Mouse (Mus musculus) liver, adult 2 months (tissue): ENCODE results near the gene Olfr618. TPM values are rescaled to one million over a fixed set of nuclear protein-coding genes. Genes with fewer than 3 reads are reported as not detected.

ENCODE experiments used
- DNase-seq: peaks from one replicate; pipeline ENCODE4 v3.0.0-alpha.2; 2011; ENCODE audit warnings: low read depth, low spot score; ENCODE audit errors: extremely low read depth
- H3K27ac ChIP-seq: fragments of 200-500 bp; replicated peaks from 2 replicates; pipeline ENCODE4 v1.5.1; 2012; ENCODE audit warnings: low read depth, mild to moderate bottlenecking, control low read depth, inconsistent platforms, low read length; ENCODE audit not compliant: insufficient read depth
- H3K27me3 ChIP-seq: fragments of 200-500 bp; 2 replicates; pipeline ENCODE4 v1.6.1; 2012; ENCODE audit warnings: mild to moderate bottlenecking, moderate library complexity, low read length, inconsistent platforms; ENCODE audit not compliant: control insufficient read depth, insufficient read depth
- H3K36me3 ChIP-seq: fragments of 200-500 bp; 2 replicates; pipeline ENCODE4 v1.6.1; 2012; ENCODE audit warnings: low read length, inconsistent platforms; ENCODE audit not compliant: control insufficient read depth, insufficient read depth
- H3K4me1 ChIP-seq: fragments of 200-500 bp; 2 replicates; pipeline ENCODE4 v1.6.1; 2011; ENCODE audit warnings: low read length; ENCODE audit not compliant: control insufficient read depth, insufficient read depth
- H3K4me3 ChIP-seq: fragments of 200-500 bp; 2 replicates; pipeline ENCODE4 v1.5.1; 2011; ENCODE audit warnings: low read depth, mild to moderate bottlenecking, control low read depth, low read length, moderate library complexity; ENCODE audit not compliant: insufficient read depth
- H3K79me2 ChIP-seq: fragments of 200-500 bp; 2 replicates; pipeline ENCODE4 v1.6.1; 2012; ENCODE audit warnings: inconsistent platforms, mild to moderate bottlenecking, low read length, moderate library complexity; ENCODE audit not compliant: control insufficient read depth, insufficient read depth
- H3K9ac ChIP-seq: fragments of 200-500 bp; 2 replicates; pipeline ENCODE4 v1.6.1; 2012; ENCODE audit warnings: low read depth, mild to moderate bottlenecking, control low read depth, inconsistent platforms, low read length
- CTCF ChIP-seq: fragments of 200-500 bp; IDR thresholded peaks from 2 replicates; pipeline ENCODE4 v1.5.1; 2011; ENCODE audit warnings: low read depth, low read length, control low read depth
- POLR2A ChIP-seq: fragments of 200-500 bp; IDR thresholded peaks from 2 replicates; pipeline ENCODE4 v1.6.1; 2011; ENCODE audit warnings: low read length, control low read depth; ENCODE audit not compliant: insufficient read depth; ENCODE audit errors: extremely low read depth
- WGBS: fragments of 180-500 bp; shearing (Covaris S2); methylation state at CpG from one replicate; pipeline ENCODE4 v1.1.7; 2018; 5-methylcytosine and 5-hydroxymethylcytosine counted together
- polyA plus RNA-seq: library from polyadenylated mRNA; depleted of rRNA; stranded (reverse); fragments of >200 nt; gene quantifications from 2 replicates; pipeline ENCODE4 v1.2.3, GENCODE M21; 2012; rRNA removed
- total RNA-seq: library from RNA; depleted of rRNA; stranded (reverse); fragments of >200 nt; gene quantifications from 2 replicates; pipeline ENCODE4 v1.2.3, GENCODE M21; 2014; rRNA removed

Gene Olfr618
- total and polyA plus RNA-seq, 2 experiments = not detected

DNA sequence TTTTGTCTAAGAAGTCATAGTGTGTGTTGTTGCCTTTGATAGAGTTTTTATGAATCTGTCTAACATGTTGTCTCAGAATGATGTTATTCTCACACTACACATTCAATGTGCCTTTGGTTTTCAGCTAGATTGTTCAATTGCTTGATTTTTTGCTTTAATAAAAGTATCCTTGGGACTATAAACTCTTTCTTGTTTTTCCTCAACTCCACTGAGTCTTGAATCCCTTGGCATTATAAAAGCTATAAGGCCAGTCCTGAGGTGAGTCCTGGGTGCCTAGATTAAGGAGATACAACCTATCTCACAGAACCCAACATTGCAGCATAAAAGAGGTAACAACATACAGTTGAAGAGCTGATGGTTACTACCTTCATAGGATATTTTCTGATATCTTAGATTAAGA, 10.4 kb downstream of the Olfr618 start, which contains the start of gene Olfr619:
Olfr619 (plus strand) TSS at position 301 of the 400 bp plus-strand sequence.
- no peaks in the 10 kb centered on the region for H3K79me2 ChIP-seq
- no peaks in the 10 kb centered on the region for H3K4me1 ChIP-seq
- no peak within 1 kb of the TSS for H3K4me3 ChIP-seq
- H3K27me3 ChIP-seq = no peaks in the 10 kb centered on the region
- TF ChIP-seq POLR2A (no peak), CTCF (no peak)
- no peak within 1 kb of the TSS for H3K9ac ChIP-seq
- DNase-seq = no peak
- H3K36me3 ChIP-seq = no peaks in the 10 kb centered on the region
- H3K27ac ChIP-seq = no peak within 1 kb of the TSS

DNA sequence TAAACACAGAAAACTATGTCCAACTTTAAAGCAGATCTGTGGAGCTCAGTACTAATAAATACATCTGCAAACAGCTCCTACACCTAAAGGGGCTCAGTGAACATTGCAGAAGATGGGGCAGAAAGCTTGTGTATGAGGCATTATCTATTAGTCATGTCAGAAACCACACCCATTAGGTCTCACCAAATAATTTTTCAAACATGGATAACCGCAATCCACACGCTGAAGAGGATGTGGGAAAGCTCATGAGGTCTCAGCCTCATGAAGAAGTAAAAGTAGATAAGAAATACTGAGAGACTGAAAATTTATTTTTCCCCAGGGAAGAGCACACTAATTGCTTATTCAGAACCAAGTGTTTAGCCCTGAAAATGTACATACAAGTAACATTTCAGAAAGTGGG, 17.5 kb downstream of the Olfr618 start:
- Histone ChIP-seq H3K4me1 (no peaks in the 10 kb centered on the region), H3K4me3 (no peak overlapping the region), H3K79me2 (no peaks in the 10 kb centered on the region), H3K36me3 (no peaks in the 10 kb centered on the region), H3K27ac (no peak overlapping the region), H3K27me3 (no peaks in the 10 kb centered on the region), H3K9ac (no peak overlapping the region)
- DNase-seq = no peak
- WGBS = 79% methylated on average over 2 of the region's 2 CpGs
- TF ChIP-seq POLR2A (no peak), CTCF (no peak)

DNA sequence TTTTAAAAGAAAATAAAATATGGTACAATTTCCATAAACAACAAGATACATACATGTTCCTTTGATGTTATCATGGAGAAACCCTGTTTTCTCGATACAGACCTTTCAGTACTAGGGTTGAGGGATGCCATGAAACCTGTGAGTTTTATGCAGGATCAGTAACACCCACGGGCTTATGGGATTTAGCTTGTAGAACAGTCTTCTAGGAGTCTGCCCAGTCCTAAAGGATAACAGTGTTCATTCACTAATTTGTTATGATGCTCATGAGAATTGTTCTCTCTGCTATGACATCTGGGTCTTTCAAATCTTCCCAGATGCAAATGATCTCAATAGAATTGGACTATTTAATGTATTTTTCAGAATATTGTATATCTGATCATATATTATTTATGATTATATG, 22.5 kb downstream of the Olfr618 start, which contains the start of gene Olfr620:
Olfr620 (minus strand) TSS at position 101 of the 400 bp plus-strand sequence.
- H3K4me1 ChIP-seq = no peaks in the 10 kb centered on the region
- H3K4me3 ChIP-seq = no peak within 1 kb of the TSS
- no peaks in the 10 kb centered on the region for H3K36me3 ChIP-seq
- DNase-seq = no peak
- TF ChIP-seq CTCF (no peak), POLR2A (no peak)
- no peaks in the 10 kb centered on the region for H3K79me2 ChIP-seq
- no peak within 1 kb of the TSS for H3K27ac ChIP-seq
- H3K27me3 ChIP-seq = no peaks in the 10 kb centered on the region
- H3K9ac ChIP-seq = no peak within 1 kb of the TSS
- 59% methylated on average over 2 of the region's 2 CpGs for WGBS

DNA sequence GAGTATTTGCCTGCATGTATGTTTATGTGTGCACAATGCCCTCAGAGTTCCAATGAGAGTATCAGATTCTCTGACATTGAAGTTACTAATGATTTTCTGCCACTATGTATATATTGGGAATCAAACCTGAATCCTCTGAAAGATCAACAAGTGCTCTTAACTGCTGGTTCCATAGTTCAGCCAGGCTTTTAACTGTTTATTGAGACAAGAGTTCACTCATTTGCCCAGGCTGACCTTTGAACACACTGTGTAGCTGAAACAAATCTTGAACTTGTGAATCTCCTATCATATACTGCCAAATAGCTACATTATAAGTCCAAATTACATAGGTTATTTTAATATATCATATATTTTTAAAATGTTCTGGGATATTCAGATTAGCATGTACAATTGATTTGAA, 46.9 kb downstream of the Olfr618 start:
- no peak for TF ChIP-seq POLR2A
- no peak for TF ChIP-seq CTCF
- Histone ChIP-seq H3K27ac (no peak overlapping the region), H3K4me3 (no peak overlapping the region), H3K4me1 (no peaks in the 10 kb centered on the region), H3K9ac (no peak overlapping the region), H3K27me3 (no peaks in the 10 kb centered on the region), H3K36me3 (no peaks in the 10 kb centered on the region), H3K79me2 (no peaks in the 10 kb centered on the region)
- DNase-seq = peak; percentile 41

DNA sequence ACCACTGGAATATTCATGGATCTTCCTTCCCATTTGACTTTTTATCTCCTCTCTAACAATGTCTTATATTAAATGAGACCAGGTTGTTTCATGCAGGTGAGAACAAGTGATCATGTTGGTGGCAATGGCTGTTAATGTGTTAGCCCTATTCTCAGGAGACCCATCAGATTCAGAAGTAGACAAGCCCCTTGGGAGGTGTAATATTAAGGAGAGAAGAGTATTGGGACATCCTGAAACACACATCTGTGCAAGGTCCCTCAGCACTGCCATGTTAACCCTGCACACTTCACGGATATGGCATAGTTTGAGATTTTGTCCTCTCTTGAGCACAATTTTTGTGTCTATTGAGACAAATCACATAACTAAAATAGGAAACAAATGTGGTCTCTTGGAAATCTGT, 52.7 kb downstream of the Olfr618 start, which contains the start of gene Olfr622:
Olfr622 (minus strand) TSS at position 101 of the 400 bp plus-strand sequence.
- 68% methylated on average over 1 of the region's 1 CpGs for WGBS

DNA sequence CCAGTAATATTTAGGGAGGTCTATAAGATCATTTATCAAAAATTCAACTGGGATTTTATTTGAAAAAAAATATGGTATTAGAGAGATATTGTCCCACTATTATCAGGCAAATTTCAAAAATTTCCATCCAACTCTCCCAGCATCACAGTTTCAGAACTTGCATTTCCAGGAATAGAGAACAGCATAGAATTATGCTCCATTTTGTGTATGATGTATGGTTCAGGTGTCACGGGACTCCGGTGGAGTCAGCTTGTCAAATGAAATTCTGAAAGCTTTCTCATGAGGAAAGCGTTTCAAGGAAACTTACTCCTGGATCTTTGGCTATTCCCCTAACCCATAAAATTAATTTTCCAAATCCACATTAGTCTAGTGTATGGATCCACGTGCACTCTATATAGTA, 54.2 kb downstream of the Olfr618 start:
- no peak for DNase-seq
- H3K79me2 ChIP-seq = no peaks in the 10 kb centered on the region
- TF ChIP-seq POLR2A (no peak), CTCF (no peak)
- no peak overlapping the region for H3K9ac ChIP-seq
- H3K27ac ChIP-seq = no peak overlapping the region
- WGBS = 72% methylated on average over 4 of the region's 4 CpGs
- H3K27me3 ChIP-seq = no peaks in the 10 kb centered on the region
- no peaks in the 10 kb centered on the region for H3K36me3 ChIP-seq
- no peaks in the 10 kb centered on the region for H3K4me1 ChIP-seq
- no peak overlapping the region for H3K4me3 ChIP-seq

More for the DNA sequence above, 52.7 kb downstream of the Olfr618 start, which contains the start of gene Olfr622:
- Histone ChIP-seq H3K36me3 (no peaks in the 10 kb centered on the region), H3K4me3 (no peak within 1 kb of the TSS), H3K27ac (no peak within 1 kb of the TSS), H3K79me2 (no peaks in the 10 kb centered on the region), H3K9ac (no peak within 1 kb of the TSS), H3K4me1 (no peaks in the 10 kb centered on the region), H3K27me3 (no peaks in the 10 kb centered on the region)
- DNase-seq = no peak
- TF ChIP-seq CTCF = no peak
- no peak for TF ChIP-seq POLR2A

Other genes with a start within 250 kb of the Olfr618 start
Only the 30 nearest of the 31 such genes appear.
- gene Olfr601, start 227.4 kb upstream of the Olfr618 start, total RNA-seq = not detected in 2 replicates
- not detected in 2 replicates for gene Olfr601, start 227.4 kb upstream of the Olfr618 start, polyA plus RNA-seq
- not detected in 2 replicates for gene Olfr603, start 203.9 kb upstream of the Olfr618 start, total RNA-seq
- gene Olfr603, start 203.9 kb upstream of the Olfr618 start, polyA plus RNA-seq = not detected in 2 replicates
- gene Usp17lc, start 175.0 kb upstream of the Olfr618 start, total RNA-seq = not detected in 2 replicates
- not detected in 2 replicates for gene Usp17lc, start 175.0 kb upstream of the Olfr618 start, polyA plus RNA-seq
- not detected in 2 replicates for gene Olfr605, start 144.7 kb upstream of the Olfr618 start, total RNA-seq
- gene Olfr605, start 144.7 kb upstream of the Olfr618 start, polyA plus RNA-seq = not detected in 2 replicates
- gene Olfr606, start 141.1 kb upstream of the Olfr618 start, total RNA-seq = not detected in 2 replicates
- not detected in 2 replicates for gene Olfr606, start 141.1 kb upstream of the Olfr618 start, polyA plus RNA-seq
- not detected in 2 replicates for gene Olfr607, start 126.0 kb upstream of the Olfr618 start, total RNA-seq
- gene Olfr607, start 126.0 kb upstream of the Olfr618 start, polyA plus RNA-seq = not detected in 2 replicates
- gene Olfr608, start 120.2 kb upstream of the Olfr618 start, total RNA-seq = not detected in 2 replicates
- not detected in 2 replicates for gene Olfr608, start 120.2 kb upstream of the Olfr618 start, polyA plus RNA-seq
- not detected in 2 replicates for gene Olfr609, start 92.0 kb upstream of the Olfr618 start, total RNA-seq
- not detected in 2 replicates for gene Olfr609, start 92.0 kb upstream of the Olfr618 start, polyA plus RNA-seq
- not detected in 2 replicates for gene Olfr610, start 78.0 kb upstream of the Olfr618 start, total RNA-seq
- gene Olfr610, start 78.0 kb upstream of the Olfr618 start, polyA plus RNA-seq = not detected in 2 replicates
- not detected in 2 replicates for gene Olfr611, start 69.3 kb upstream of the Olfr618 start, total RNA-seq
- not detected in 2 replicates for gene Olfr611, start 69.3 kb upstream of the Olfr618 start, polyA plus RNA-seq
- not detected in 2 replicates for gene Olfr612, start 47.4 kb upstream of the Olfr618 start, total RNA-seq
- not detected in 2 replicates for gene Olfr612, start 47.4 kb upstream of the Olfr618 start, polyA plus RNA-seq
- gene Olfr613, start 42.0 kb upstream of the Olfr618 start, total RNA-seq = not detected in 2 replicates
- gene Olfr613, start 42.0 kb upstream of the Olfr618 start, polyA plus RNA-seq = not detected in 2 replicates
- not detected in 2 replicates for gene Olfr615, start 34.0 kb upstream of the Olfr618 start, total RNA-seq
- not detected in 2 replicates for gene Olfr615, start 34.0 kb upstream of the Olfr618 start, polyA plus RNA-seq
- gene Olfr616, start 21.0 kb upstream of the Olfr618 start, total RNA-seq = not detected in 2 replicates
- not detected in 2 replicates for gene Olfr616, start 21.0 kb upstream of the Olfr618 start, polyA plus RNA-seq
- not detected in 2 replicates for gene Olfr617, start 17.0 kb upstream of the Olfr618 start, total RNA-seq
- gene Olfr617, start 17.0 kb upstream of the Olfr618 start, polyA plus RNA-seq = not detected in 2 replicates
- gene Olfr619, start 10.5 kb downstream of the Olfr618 start, total RNA-seq = not detected in 2 replicates
- gene Olfr619, start 10.5 kb downstream of the Olfr618 start, polyA plus RNA-seq = not detected in 2 replicates
- not detected in 2 replicates for gene Olfr620, start 22.4 kb downstream of the Olfr618 start, total RNA-seq
- gene Olfr620, start 22.4 kb downstream of the Olfr618 start, polyA plus RNA-seq = not detected in 2 replicates
- gene Olfr622, start 52.6 kb downstream of the Olfr618 start, total RNA-seq = not detected in 2 replicates
- not detected in 2 replicates for gene Olfr622, start 52.6 kb downstream of the Olfr618 start, polyA plus RNA-seq
- gene Olfr623, start 73.6 kb downstream of the Olfr618 start, total RNA-seq = not detected in 2 replicates
- gene Olfr623, start 73.6 kb downstream of the Olfr618 start, polyA plus RNA-seq = not detected in 2 replicates
- under 0.01 and 0.07 TPM in 2 replicates for gene Olfr624, start 81.1 kb downstream of the Olfr618 start, total RNA-seq
- not detected in 2 replicates for gene Olfr624, start 81.1 kb downstream of the Olfr618 start, polyA plus RNA-seq
- gene Olfr625-ps1, start 92.6 kb downstream of the Olfr618 start, total RNA-seq = not detected in 2 replicates
- gene Olfr625-ps1, start 92.6 kb downstream of the Olfr618 start, polyA plus RNA-seq = not detected in 2 replicates
- not detected in 2 replicates for gene Olfr243, start 124.6 kb downstream of the Olfr618 start, total RNA-seq
- not detected in 2 replicates for gene Olfr243, start 124.6 kb downstream of the Olfr618 start, polyA plus RNA-seq
- gene Olfr628, start 140.3 kb downstream of the Olfr618 start, total RNA-seq = not detected in 2 replicates
- not detected in 2 replicates for gene Olfr628, start 140.3 kb downstream of the Olfr618 start, polyA plus RNA-seq
- not detected in 2 replicates for gene Olfr629, start 154.8 kb downstream of the Olfr618 start, total RNA-seq
- gene Olfr629, start 154.8 kb downstream of the Olfr618 start, polyA plus RNA-seq = not detected in 2 replicates
- gene Olfr630, start 167.2 kb downstream of the Olfr618 start, total RNA-seq = not detected in 2 replicates
- gene Olfr630, start 167.2 kb downstream of the Olfr618 start, polyA plus RNA-seq = not detected in 2 replicates
- not detected in 2 replicates for gene Olfr69, start 181.5 kb downstream of the Olfr618 start, total RNA-seq
- not detected in 2 replicates for gene Olfr69, start 181.5 kb downstream of the Olfr618 start, polyA plus RNA-seq
- gene Olfr68, start 189.6 kb downstream of the Olfr618 start, total RNA-seq = not detected in 2 replicates
- gene Olfr68, start 189.6 kb downstream of the Olfr618 start, polyA plus RNA-seq = not detected in 2 replicates
- not detected in 2 replicates for gene Olfr67, start 201.7 kb downstream of the Olfr618 start, total RNA-seq
- not detected in 2 replicates for gene Olfr67, start 201.7 kb downstream of the Olfr618 start, polyA plus RNA-seq
- gene Hbb-bt, start 223.9 kb downstream of the Olfr618 start, total RNA-seq = 116 and 144 TPM in 2 replicates
- 56.2 and 75.5 TPM in 2 replicates for gene Hbb-bt, start 223.9 kb downstream of the Olfr618 start, polyA plus RNA-seq
- gene Hbb-bs, start 238.0 kb downstream of the Olfr618 start, total RNA-seq = 760 and 1,100 TPM in 2 replicates
- gene Hbb-bs, start 238.0 kb downstream of the Olfr618 start, polyA plus RNA-seq = 551 and 848 TPM in 2 replicates